In the genomic region with DNA sequence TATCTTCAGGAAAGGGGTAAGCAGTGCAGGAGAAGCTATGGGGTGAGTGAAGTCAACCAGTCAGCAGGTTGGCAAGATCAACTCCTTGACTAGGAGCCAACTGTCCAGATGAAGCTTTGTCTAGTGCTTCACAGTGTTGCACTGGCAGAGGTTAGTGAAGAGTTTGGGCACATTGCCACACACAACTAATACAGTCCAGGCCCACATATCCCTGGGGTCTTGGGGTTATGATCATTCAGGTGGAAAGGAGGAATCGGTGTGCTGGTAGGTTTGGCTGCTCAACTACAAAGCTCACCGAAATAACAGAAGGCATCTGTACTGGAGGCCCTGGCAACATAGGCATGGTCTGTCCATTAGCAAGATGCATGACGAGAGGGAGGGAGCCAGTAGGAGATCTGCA, we compare ENCODE assay signal across 13 mouse cellular contexts. TPM values are rescaled to one million over a fixed set of nuclear protein-coding genes. Genes with fewer than 3 reads are reported as not detected.
DNase-seq lines count a peak whose midpoint lies in the region; ATAC-seq lines count a peak whose summit lies in the region.
"Had no signal": no experiment of that assay in that cellular context is flagged by ENCODE, and none has a peak within 500 bp of the region (broad histone marks: within the 10 kb centered on the region; RNA-seq: fewer than 3 reads in every experiment).

No protein-coding gene starts in this region.

- no peak overlapping the region for H3K9ac ChIP-seq in kidney, embryonic 16.5 days (replicated peaks; ENCODE audit: low read length)
- H3K9ac ChIP-seq in heart, embryonic 13.5 days = no peak overlapping the region
- H3K9ac ChIP-seq: embryonic facial prominence, embryonic 12.5 days had no signal

- no peak overlapping the region for H3K4me3 ChIP-seq in kidney, embryonic 16.5 days (ENCODE audit: low read length)
- no peak overlapping the region for H3K4me3 ChIP-seq in heart, embryonic 13.5 days
- H3K4me3 ChIP-seq: embryonic facial prominence, embryonic 12.5 days had no signal

- 92% methylated on average over 3 of the region's 3 CpGs for WGBS in kidney, embryonic 16.5 days
- 87% methylated on average over 3 of the region's 3 CpGs for whole genome bisulfite sequencing in heart, embryonic 13.5 days

- H3K4me1 ChIP-seq in kidney, embryonic 16.5 days (ENCODE audit: insufficient read depth, low read length) = no peaks in the 10 kb centered on the region
- peaks cover 10% of the 10 kb centered on the region for H3K4me1 ChIP-seq in heart, embryonic 13.5 days
- H3K4me1 ChIP-seq: embryonic facial prominence, embryonic 12.5 days had no signal

- no peak overlapping the region for H3K27ac ChIP-seq in kidney, embryonic 16.5 days (ENCODE audit: low read length)
- 0 out of 2 replicates have a peak overlapping the region, but pooled peaks have one; percentile 48 for H3K27ac ChIP-seq in heart, embryonic 13.5 days (replicated peaks)
- H3K27ac ChIP-seq: embryonic facial prominence, embryonic 12.5 days; kidney, postnatal 0 days had no signal

- H3K36me3 ChIP-seq in kidney, embryonic 16.5 days (ENCODE audit: insufficient read depth, low read length) = peaks cover 46% of the 10 kb centered on the region
- peaks cover 90% of the 10 kb centered on the region for H3K36me3 ChIP-seq in heart, embryonic 13.5 days

- ATAC-seq in kidney, embryonic 16.5 days (ENCODE audit: low FRiP score, low TSS enrichment) = no peak
- ATAC-seq in heart, embryonic 13.5 days (ENCODE audit: extremely low read depth, insufficient number of reproducible peaks, low FRiP score, low TSS enrichment) = no peak

- no peak overlapping the region for H3K4me2 ChIP-seq in kidney, embryonic 16.5 days (replicated peaks; ENCODE audit: low read depth, low read length)
- H3K4me2 ChIP-seq in heart, embryonic 13.5 days = no peak overlapping the region
- H3K4me2 ChIP-seq: embryonic facial prominence, embryonic 12.5 days had no signal

- peak; percentile 8 for DNase-seq in kidney, adult 18-20 months
- peak; percentile 61 for DNase-seq in adipocyte (ENCODE audit: low spot score)
- DNase-seq in cerebellum, adult 18-20 months = peak; percentile 90 to 92
- DNase-seq in thymus, postnatal 4 days = no peak
- DNase-seq in right cerebral cortex, postnatal 14 days = no peak
- DNase-seq: lung, postnatal 36 days; thymus, postnatal 36 days had no signal

- no peaks in the 10 kb centered on the region for H3K27me3 ChIP-seq in kidney, embryonic 16.5 days (ENCODE audit: insufficient read depth, low read length)
- H3K27me3 ChIP-seq in heart, embryonic 13.5 days (replicated peaks) = no peaks in the 10 kb centered on the region
- H3K27me3 ChIP-seq: embryonic facial prominence, embryonic 12.5 days had no signal

- no peaks in the 10 kb centered on the region for H3K9me3 ChIP-seq in kidney, embryonic 16.5 days (ENCODE audit: low read length)
- no peaks in the 10 kb centered on the region for H3K9me3 ChIP-seq in heart, embryonic 13.5 days
- H3K9me3 ChIP-seq: embryonic facial prominence, embryonic 12.5 days had no signal

RNA-seq across cellular contexts. Expression of a gene that starts 22.7 kb away (rescaled TPM):
- 2.0 and 2.9 TPM in 2 replicates for polyA plus RNA-seq in kidney, embryonic 16.5 days (2015; fragmentation: Nextera tagmentation; extraction: Ambion mirVana)
- 1.0 and 2.3 TPM in 2 replicates for polyA plus RNA-seq in heart, embryonic 13.5 days (2015; fragmentation: Nextera tagmentation; extraction: Ambion mirVana)

RNA-seq across cellular contexts. Expression of a gene that starts 29.5 kb away (rescaled TPM):
- 95.6 and 99.3 TPM in 2 replicates for polyA plus RNA-seq in kidney, embryonic 16.5 days (2015; fragmentation: Nextera tagmentation; extraction: Ambion mirVana)
- 94.6 and 103 TPM in 2 replicates for polyA plus RNA-seq in heart, embryonic 13.5 days (2015; fragmentation: Nextera tagmentation; extraction: Ambion mirVana)

RNA-seq across cellular contexts. Expression of a gene that starts 30.6 kb away (rescaled TPM):
- 17.2 and 19.5 TPM in 2 replicates for polyA plus RNA-seq in kidney, embryonic 16.5 days (2015; fragmentation: Nextera tagmentation; extraction: Ambion mirVana)
- 10.8 and 11.6 TPM in 2 replicates for polyA plus RNA-seq in heart, embryonic 13.5 days (2015; fragmentation: Nextera tagmentation; extraction: Ambion mirVana)

RNA-seq across cellular contexts. Expression of a gene that starts 44.0 kb away (rescaled TPM):
- polyA plus RNA-seq in kidney, embryonic 16.5 days (2015; fragmentation: Nextera tagmentation; extraction: Ambion mirVana) = 6.7 TPM in 1 of 2 replicates, not detected in the other
- 4.2 TPM in 1 of 2 replicates, not detected in the other for polyA plus RNA-seq in heart, embryonic 13.5 days (2015; fragmentation: Nextera tagmentation; extraction: Ambion mirVana)
- polyA plus RNA-seq: embryonic facial prominence, embryonic 12.5 days; limb, embryonic 14.5 days; spleen, adult 2 months had no signal

Comparison
In these comparisons a context has a peak if more than half of its experiments do, and no peak if none do; other contexts are left out.
1. DNase-seq: peak in kidney, adult 18-20 months (single experiment), adipocyte (single experiment) and cerebellum, adult 18-20 months (2 of 2); none in thymus, postnatal 4 days (single experiment) and right cerebral cortex, postnatal 14 days (single experiment).